Mouse (Mus musculus) megakaryocyte, adult 5-6 weeks (primary cell): ENCODE measurements around the gene Dmxl2. TPM values are rescaled to one million over a fixed set of nuclear protein-coding genes. Genes with fewer than 3 reads are reported as not detected.
A peak's percentile ranks its signal among the peaks of the same experiment; 100 is the strongest.

Experiments used
- ATAC-seq: 2 replicates; pipeline ENCODE4 v1.8.0; 2016; ENCODE audit warnings: mild to moderate bottlenecking, inconsistent platforms; ENCODE audit not compliant: poor library complexity, severe bottlenecking
- total RNA-seq, 2 experiments: library from RNA; stranded (forward) in 1 of 2; stranded (reverse) in 1 of 2; fragments of 153-499, 151-499 nt in 1 of 2; fragments of 221-1000, 200-1000 nt in 1 of 2; gene quantifications; 2 replicates each; pipeline versions ENCODE4 v1.2.3 to v1.2.4; 2015 to 2017

Dmxl2 gene
- total RNA-seq, 2 experiments from 2014 or later = 17.9 to 24.0 TPM

- peak; percentile 13 for ATAC-seq
These were observed 484 bp downstream of the Dmxl2 start for GRCm38 (mm10) chr9:54500832-54501452.

GRCm38 (mm10) chr9:54499791-54500190 is 1.6 kb downstream of the Dmxl2 start:
- no peak for ATAC-seq

- ATAC-seq = no peak
These were observed 2.1 kb downstream of the Dmxl2 start for GRCm38 (mm10) chr9:54499291-54499690.

- no peak for ATAC-seq
These were observed 11.0 kb downstream of the Dmxl2 start for GRCm38 (mm10) chr9:54490431-54490830.

GRCm38 (mm10) chr9:54489599-54489998 is 11.8 kb downstream of the Dmxl2 start:
- ATAC-seq = no peak

GRCm38 (mm10) chr9:54484927-54485326 is 16.5 kb downstream of the Dmxl2 start:
- ATAC-seq = no peak

- no peak for ATAC-seq
These were observed 18.2 kb downstream of the Dmxl2 start for GRCm38 (mm10) chr9:54483215-54483614.

GRCm38 (mm10) chr9:54482763-54483162 is 18.7 kb downstream of the Dmxl2 start:
- ATAC-seq = no peak

- no peak for ATAC-seq
These were observed 22.4 kb downstream of the Dmxl2 start for GRCm38 (mm10) chr9:54479054-54479453.

GRCm38 (mm10) chr9:54478117-54478516 is 23.3 kb downstream of the Dmxl2 start:
- peak; percentile 82 for ATAC-seq

- ATAC-seq = no peak
These were observed 26.9 kb downstream of the Dmxl2 start for GRCm38 (mm10) chr9:54474546-54474945.

GRCm38 (mm10) chr9:54474031-54474430 is 27.4 kb downstream of the Dmxl2 start:
- peak; percentile 49 for ATAC-seq

- no peak for ATAC-seq
These were observed 28.6 kb downstream of the Dmxl2 start for GRCm38 (mm10) chr9:54472784-54473183.

GRCm38 (mm10) chr9:54469339-54469738 is 32.1 kb downstream of the Dmxl2 start:
- peak; percentile 82 for ATAC-seq

- peak; percentile 82 for ATAC-seq
These were observed 33.9 kb downstream of the Dmxl2 start for GRCm38 (mm10) chr9:54467433-54467933.

- no peak for ATAC-seq
These were observed 37.9 kb downstream of the Dmxl2 start for GRCm38 (mm10) chr9:54463483-54464054.

GRCm38 (mm10) chr9:54439015-54439414 is 62.4 kb downstream of the Dmxl2 start:
- ATAC-seq = no peak

GRCm38 (mm10) chr9:54438246-54438645 is 63.2 kb downstream of the Dmxl2 start:
- peak; percentile 74; the same call in 1 of the 2 replicates for ATAC-seq

GRCm38 (mm10) chr9:54416238-54416637 is 85.2 kb downstream of the Dmxl2 start:
- ATAC-seq = no peak

- ATAC-seq = no peak
These were observed 144.7 kb downstream of the Dmxl2 start for GRCm38 (mm10) chr9:54356756-54357155.

- ATAC-seq = no peak
These were observed 159.4 kb downstream of the Dmxl2 start for GRCm38 (mm10) chr9:54342026-54342425.

GRCm38 (mm10) chr9:54336532-54337144 is 164.8 kb downstream of the Dmxl2 start:
- no peak for ATAC-seq
